In genomic region chr8:95887578-95888284, GRCm38 (mm10) we compare ENCODE assay signal across 8 mouse cellular contexts. TPM values are rescaled to one million over a fixed set of nuclear protein-coding genes. Genes with fewer than 3 reads are reported as not detected.
DNase-seq lines count a peak whose midpoint lies in the region; ATAC-seq and TF ChIP-seq lines count a peak whose summit lies in the region.

No protein-coding gene starts in this region.

- no peaks in the 10 kb centered on the region for H3K27me3 ChIP-seq in embryonic facial prominence, embryonic 14.5 days (replicated peaks; ENCODE audit: control insufficient read depth, insufficient read depth, low read length)
- H3K27me3 ChIP-seq in limb, embryonic 14.5 days (ENCODE audit: control insufficient read depth, insufficient read depth, low read length), result no peaks in the 10 kb centered on the region
- no peaks in the 10 kb centered on the region for H3K27me3 ChIP-seq in midbrain, embryonic 16.5 days (ENCODE audit: control insufficient read depth, insufficient read depth, low read depth, low read length)

- ATAC-seq in embryonic facial prominence, embryonic 14.5 days (ENCODE audit: low read depth), result peak; percentile 96
- peak; percentile 93 for ATAC-seq in limb, embryonic 14.5 days (ENCODE audit: low FRiP score, low read depth)
- ATAC-seq in midbrain, embryonic 16.5 days, result peak; percentile 97

- no peaks in the 10 kb centered on the region for H3K36me3 ChIP-seq in embryonic facial prominence, embryonic 14.5 days (ENCODE audit: control insufficient read depth, insufficient read depth, low read length)
- no peaks in the 10 kb centered on the region for H3K36me3 ChIP-seq in limb, embryonic 14.5 days (ENCODE audit: control insufficient read depth, insufficient read depth, low read length)
- no peaks in the 10 kb centered on the region for H3K36me3 ChIP-seq in midbrain, embryonic 16.5 days (ENCODE audit: control insufficient read depth, insufficient read depth, low read length)

- peak overlapping the region; percentile 64 for H3K9ac ChIP-seq in embryonic facial prominence, embryonic 14.5 days (ENCODE audit: low read depth, low read length)
- peak overlapping the region; percentile 70 for H3K9ac ChIP-seq in limb, embryonic 14.5 days (ENCODE audit: low read depth, low read length, severe bottlenecking)
- peak overlapping the region; percentile 93 for H3K9ac ChIP-seq in midbrain, embryonic 16.5 days (ENCODE audit: low read depth, low read length)

- peaks cover 13% of the 10 kb centered on the region for H3K4me1 ChIP-seq in embryonic facial prominence, embryonic 14.5 days (ENCODE audit: control insufficient read depth, insufficient read depth, low read length)
- peaks cover 3% of the 10 kb centered on the region; the same call in 1 of the 2 replicates for H3K4me1 ChIP-seq in limb, embryonic 14.5 days (ENCODE audit: control insufficient read depth, insufficient read depth, low read length)
- H3K4me1 ChIP-seq in midbrain, embryonic 16.5 days (ENCODE audit: control insufficient read depth, insufficient read depth, low read length), result peaks cover 20% of the 10 kb centered on the region

- H3K4me2 ChIP-seq in embryonic facial prominence, embryonic 14.5 days (ENCODE audit: low read depth, low read length), result peak overlapping the region; percentile 90
- H3K4me2 ChIP-seq in limb, embryonic 14.5 days (replicated peaks; ENCODE audit: low read depth, low read length, severe bottlenecking), result peak overlapping the region; percentile 79
- peak overlapping the region; percentile 73 for H3K4me2 ChIP-seq in midbrain, embryonic 16.5 days (ENCODE audit: low read length)

- peak; percentile 85 for DNase-seq in 3T3-L1 (ENCODE audit: low read depth, low spot score)
- peak; percentile 58 to 59 for DNase-seq in adrenal gland, postnatal 4 days (ENCODE audit: low spot score in 2 of 2)
- peak; percentile 89 for DNase-seq in embryonic facial prominence, embryonic 14.5 days (ENCODE audit: low spot score)
- peak; percentile 88 for DNase-seq in heart, adult 8-10 months (ENCODE audit: low spot score)
- peak; percentile 90 for DNase-seq in kidney, adult 9 months
- DNase-seq in limb, embryonic 14.5 days (ENCODE audit: low spot score), result peak; percentile 84
- peak; percentile 60 to 73 for DNase-seq in spleen, postnatal 10 days (ENCODE audit: low spot score in 2 of 2)

- TF ChIP-seq POLR2A in limb, embryonic 14.5 days (IDR thresholded peaks at IDR 0.05; ENCODE audit: borderline replicate concordance, extremely low read depth, insufficient read depth, insufficient read length), result 0 out of 2 replicates have a peak, but pooled peaks have one; percentile 8

- H3K9me3 ChIP-seq in embryonic facial prominence, embryonic 14.5 days (ENCODE audit: control insufficient read depth, low read length), result no peaks in the 10 kb centered on the region
- H3K9me3 ChIP-seq in limb, embryonic 14.5 days (ENCODE audit: control insufficient read depth, low read length), result no peaks in the 10 kb centered on the region
- H3K9me3 ChIP-seq in midbrain, embryonic 16.5 days (replicated peaks; ENCODE audit: control insufficient read depth, low read length, poor library complexity, severe bottlenecking), result no peaks in the 10 kb centered on the region

- H3K4me3 ChIP-seq in embryonic facial prominence, embryonic 14.5 days (ENCODE audit: low read depth, low read length), result peak overlapping the region; percentile 61
- H3K4me3 ChIP-seq in limb, embryonic 14.5 days (replicated peaks; ENCODE audit: low read length), result peak overlapping the region; percentile 89
- H3K4me3 ChIP-seq in midbrain, embryonic 16.5 days (ENCODE audit: low read depth, low read length), result peak overlapping the region; percentile 96

- under 1% methylated on average over 26 of the region's 38 CpGs for WGBS in embryonic facial prominence, embryonic 14.5 days
- 1% methylated on average over 36 of the region's 38 CpGs for WGBS in limb, embryonic 14.5 days
- 0% methylated on average over 37 of the region's 38 CpGs for WGBS in midbrain, embryonic 16.5 days

- H3K27ac ChIP-seq in embryonic facial prominence, embryonic 14.5 days (replicated peaks; ENCODE audit: low read depth, low read length), result peak overlapping the region; percentile 52
- peak overlapping the region; percentile 58 for H3K27ac ChIP-seq in limb, embryonic 14.5 days (replicated peaks; ENCODE audit: low read depth, low read length)
- H3K27ac ChIP-seq in midbrain, embryonic 16.5 days (ENCODE audit: low read length), result peak overlapping the region; percentile 82

RNA-seq across cellular contexts. Expression of gene Got2, which starts 0.6 kb away (rescaled TPM):
- 100 to 1,000 TPM; 160 to 170 TPM for total RNA-seq in adrenal gland, postnatal 4 days (2021)
- 61.9 and 71.2 TPM in 2 replicates for polyA plus RNA-seq in embryonic facial prominence, embryonic 14.5 days (2014; fragmentation: Nextera tagmentation; extraction: Ambion mirVana)
- total RNA-seq in heart, adult 8-10 months (2022), result 100 to 1,000 TPM; 775 to 831 (median 786) TPM
- polyA plus RNA-seq in limb, embryonic 14.5 days (2012; rRNA removed), result 96.4 and 101 TPM in 2 replicates
- polyA plus RNA-seq in limb, embryonic 14.5 days (2014; fragmentation: Nextera tagmentation; extraction: Ambion mirVana), result 60.0 and 60.2 TPM in 2 replicates
- 217 and 228 TPM in 2 replicates for polyA plus RNA-seq in midbrain, embryonic 16.5 days (2015; fragmentation: Nextera tagmentation; extraction: Ambion mirVana)

RNA-seq across cellular contexts. Expression of gene Slc38a7, which starts 34.4 kb away (rescaled TPM):
- total RNA-seq in adrenal gland, postnatal 4 days (2021), result 10 to 100 TPM; 25.3 to 25.5 TPM
- 13.1 and 15.3 TPM in 2 replicates for polyA plus RNA-seq in embryonic facial prominence, embryonic 14.5 days (2014; fragmentation: Nextera tagmentation; extraction: Ambion mirVana)
- total RNA-seq in heart, adult 8-10 months (2022), result 10 to 100 TPM; 11.2 to 13.5 (median 12.4) TPM
- 16.8 and 24.6 TPM in 2 replicates for polyA plus RNA-seq in limb, embryonic 14.5 days (2012; rRNA removed)
- polyA plus RNA-seq in limb, embryonic 14.5 days (2014; fragmentation: Nextera tagmentation; extraction: Ambion mirVana), result 16.1 and 16.3 TPM in 2 replicates
- polyA plus RNA-seq in midbrain, embryonic 16.5 days (2015; fragmentation: Nextera tagmentation; extraction: Ambion mirVana), result 29.1 and 30.3 TPM in 2 replicates

Comparison
In these comparisons a context has a peak if more than half of its experiments do, and no peak if none do; other contexts are left out.
1. Peak in every context shown above with its lines: DNase-seq, ATAC-seq, H3K4me3 ChIP-seq and H3K27ac ChIP-seq.